Mouse (Mus musculus): ENCODE measurements around the gene Dnajc30. TPM values are rescaled to one million over a fixed set of nuclear protein-coding genes. Genes with fewer than 3 reads are reported as not detected.

Dnajc30 gene
- 34.8 and 34.9 TPM in 2 replicates for polyA plus RNA-seq (2014; fragmentation: Nextera tagmentation; extraction: Ambion mirVana)

DNA sequence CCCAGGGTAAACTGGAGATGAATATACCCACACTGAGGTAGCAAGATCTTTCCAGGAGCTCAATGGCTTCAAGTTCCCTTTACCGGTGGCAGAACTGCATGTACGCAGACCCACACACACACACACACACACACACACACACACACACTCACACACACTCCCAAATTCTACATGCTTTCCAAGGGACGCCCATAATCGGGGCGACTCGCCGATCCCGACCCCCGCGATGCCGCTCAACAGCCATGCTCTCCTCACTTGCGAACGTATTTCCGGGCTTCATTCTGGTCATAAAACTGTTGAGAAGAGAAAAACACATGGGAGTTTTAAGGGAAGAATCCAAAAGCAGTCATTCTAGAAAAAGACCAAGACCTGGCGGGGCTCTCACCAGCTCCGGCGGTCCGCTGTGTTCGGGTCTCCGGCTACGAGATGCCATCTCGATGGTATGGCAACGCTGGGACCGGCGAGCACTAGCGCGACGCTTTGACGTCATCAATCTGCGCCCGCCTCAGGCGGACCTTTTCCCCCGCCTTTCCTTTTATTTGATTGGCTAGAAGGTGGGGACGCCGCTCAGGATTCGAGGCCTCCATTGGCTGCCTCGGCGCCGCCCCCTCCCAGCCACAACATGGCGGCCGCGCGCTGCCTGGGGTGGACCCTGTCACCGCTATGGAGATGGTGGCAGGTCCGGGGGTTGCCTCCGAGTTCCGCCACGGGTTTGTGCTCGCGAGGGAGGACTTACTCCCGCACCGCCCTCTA lies at the start of gene Dnajc30:
TSS of gene Dnajc30 (plus strand) at position 574 of the 753 bp plus-strand sequence.
- peaks cover 22% of the 10 kb centered on the region for H3K36me3 ChIP-seq (ENCODE audit: control insufficient read depth, insufficient read depth, low read length)
- WGBS = under 1% methylated on average over 52 of the region's 52 CpGs
- H3K27ac ChIP-seq (ENCODE audit: low read length) = peak within 1 kb of the TSS; percentile 27; the same call in 1 of the 2 replicates
- peak within 1 kb of the TSS; percentile 82 for H3K9ac ChIP-seq (replicated peaks; ENCODE audit: low read depth, low read length)
- H3K4me1 ChIP-seq (ENCODE audit: control insufficient read depth, insufficient read depth, low read length) = peaks cover 12% of the 10 kb centered on the region; the same call in 1 of the 2 replicates
- no peaks in the 10 kb centered on the region for H3K9me3 ChIP-seq (ENCODE audit: control insufficient read depth, low read depth, low read length)
- no peaks in the 10 kb centered on the region for H3K27me3 ChIP-seq (ENCODE audit: control insufficient read depth, insufficient read depth, low read length)
- ATAC-seq (ENCODE audit: insufficient number of reproducible peaks, insufficient read depth, low FRiP score, low read depth) = peak; percentile 97
- H3K4me3 ChIP-seq (ENCODE audit: low read depth, low read length) = peak within 1 kb of the TSS; percentile 97
- H3K4me2 ChIP-seq (replicated peaks; ENCODE audit: low read depth, low read length) = peak within 1 kb of the TSS; percentile 70

DNA sequence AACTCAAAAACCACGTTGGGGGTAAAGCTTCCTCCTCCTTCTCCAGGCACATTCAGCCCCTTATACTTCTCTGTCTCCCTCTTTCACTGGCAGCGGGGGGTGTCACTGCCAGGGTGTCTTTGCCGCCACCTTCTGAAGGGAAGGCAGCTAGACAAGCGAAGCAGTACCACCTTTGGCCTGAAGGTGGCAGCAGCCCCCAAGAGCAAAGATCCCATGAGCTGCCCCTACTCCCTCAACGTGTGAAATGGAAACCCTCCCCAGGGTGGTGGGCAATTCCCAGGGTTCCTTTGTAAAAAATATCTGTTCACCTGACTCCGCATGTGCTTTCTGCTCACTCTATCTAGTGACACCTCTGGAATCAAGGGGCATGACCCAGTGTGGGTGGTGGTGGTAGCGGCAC lies 48.5 kb upstream of the Dnajc30 start:
- H3K4me1 ChIP-seq (ENCODE audit: control insufficient read depth, insufficient read depth, low read length) = peaks cover 23% of the 10 kb centered on the region
- 15% methylated on average over 7 of the region's 7 CpGs for WGBS
- no peak overlapping the region for H3K4me2 ChIP-seq (replicated peaks; ENCODE audit: low read depth, low read length)
- peaks cover 6% of the 10 kb centered on the region; the same call in 1 of the 2 replicates for H3K36me3 ChIP-seq (ENCODE audit: control insufficient read depth, insufficient read depth, low read length)
- no peak overlapping the region for H3K9ac ChIP-seq (replicated peaks; ENCODE audit: low read depth, low read length)
- peak; percentile 19; the same call in 1 of the 2 replicates for ATAC-seq (ENCODE audit: insufficient number of reproducible peaks, insufficient read depth, low FRiP score, low read depth)
- no peak overlapping the region for H3K27ac ChIP-seq (ENCODE audit: low read length)
- H3K27me3 ChIP-seq (ENCODE audit: control insufficient read depth, insufficient read depth, low read length) = no peaks in the 10 kb centered on the region
- H3K9me3 ChIP-seq (ENCODE audit: control insufficient read depth, low read depth, low read length) = no peaks in the 10 kb centered on the region
- H3K4me3 ChIP-seq (ENCODE audit: low read depth, low read length) = no peak overlapping the region

DNA sequence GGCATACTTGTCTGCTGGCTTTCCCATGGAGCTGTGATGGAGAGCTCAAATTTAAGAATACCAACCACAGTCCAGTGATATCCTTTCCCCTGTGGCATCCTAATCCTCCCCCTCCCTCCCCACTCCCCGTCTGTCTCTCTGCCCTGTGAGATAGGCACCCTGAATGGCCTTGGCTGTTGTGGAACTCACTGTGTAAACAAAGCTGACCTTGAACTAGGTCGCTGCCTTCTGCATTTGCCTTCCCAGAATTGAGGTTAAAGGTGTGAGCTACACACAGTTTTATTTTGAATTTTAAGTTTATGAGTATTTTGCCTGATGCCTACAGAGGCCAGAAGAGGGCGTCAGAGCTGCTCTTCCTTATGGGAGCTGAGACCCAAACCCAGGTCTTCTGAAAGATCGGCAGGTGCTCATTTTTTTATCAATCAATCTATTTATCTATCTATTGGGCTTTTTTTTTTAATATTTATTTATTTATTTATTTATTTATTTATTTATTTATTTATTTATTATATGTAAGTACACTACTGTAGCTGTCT lies 47.7 kb upstream of the Dnajc30 start:
- H3K4me3 ChIP-seq (ENCODE audit: low read depth, low read length) = no peak overlapping the region
- no peak overlapping the region for H3K27ac ChIP-seq (ENCODE audit: low read length)
- H3K4me2 ChIP-seq (replicated peaks; ENCODE audit: low read depth, low read length) = no peak overlapping the region
- H3K9me3 ChIP-seq (ENCODE audit: control insufficient read depth, low read depth, low read length) = no peaks in the 10 kb centered on the region
- no peak overlapping the region for H3K9ac ChIP-seq (replicated peaks; ENCODE audit: low read depth, low read length)
- WGBS = 39% methylated on average over 4 of the region's 4 CpGs
- H3K4me1 ChIP-seq (ENCODE audit: control insufficient read depth, insufficient read depth, low read length) = peaks cover 15% of the 10 kb centered on the region
- peaks cover 1% of the 10 kb centered on the region; the same call in 1 of the 2 replicates for H3K36me3 ChIP-seq (ENCODE audit: control insufficient read depth, insufficient read depth, low read length)
- ATAC-seq (ENCODE audit: insufficient number of reproducible peaks, insufficient read depth, low FRiP score, low read depth) = no peak
- no peaks in the 10 kb centered on the region for H3K27me3 ChIP-seq (ENCODE audit: control insufficient read depth, insufficient read depth, low read length)

DNA sequence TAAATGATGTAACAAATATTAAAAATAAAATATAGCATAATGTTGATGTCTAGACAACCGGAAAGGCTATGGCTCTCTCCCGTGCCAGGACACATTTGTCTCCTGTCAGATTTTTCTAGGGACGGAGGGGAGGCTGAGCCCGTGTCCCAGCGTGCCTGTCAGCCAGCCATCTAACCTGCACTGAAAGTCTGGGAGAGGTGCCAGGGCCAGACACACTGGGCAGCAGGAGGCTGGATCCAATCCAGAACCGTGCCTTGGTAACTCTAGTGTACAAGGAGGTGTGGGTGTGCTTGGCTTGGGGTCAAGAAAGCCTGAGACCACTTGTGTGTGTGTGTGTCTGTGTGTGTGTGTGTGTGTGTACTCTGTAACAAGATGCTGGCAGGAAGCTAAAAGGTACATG lies 42.2 kb upstream of the Dnajc30 start:
- WGBS = 46% methylated on average over 6 of the region's 6 CpGs
- no peaks in the 10 kb centered on the region for H3K27me3 ChIP-seq (ENCODE audit: control insufficient read depth, insufficient read depth, low read length)
- H3K4me3 ChIP-seq (ENCODE audit: low read depth, low read length) = no peak overlapping the region
- no peaks in the 10 kb centered on the region for H3K9me3 ChIP-seq (ENCODE audit: control insufficient read depth, low read depth, low read length)
- H3K27ac ChIP-seq (ENCODE audit: low read length) = no peak overlapping the region
- H3K9ac ChIP-seq (replicated peaks; ENCODE audit: low read depth, low read length) = no peak overlapping the region
- ATAC-seq (ENCODE audit: insufficient number of reproducible peaks, insufficient read depth, low FRiP score, low read depth) = no peak
- peaks cover 22% of the 10 kb centered on the region for H3K4me1 ChIP-seq (ENCODE audit: control insufficient read depth, insufficient read depth, low read length)
- no peaks in the 10 kb centered on the region for H3K36me3 ChIP-seq (ENCODE audit: control insufficient read depth, insufficient read depth, low read length)
- no peak overlapping the region for H3K4me2 ChIP-seq (replicated peaks; ENCODE audit: low read depth, low read length)

GRCm38 (mm10) chr5:135023344-135024173 lies 40.4 kb upstream of the Dnajc30 start, which contains the start of gene Stx1a:
Gene Stx1a, plus strand, starts transcription at chr5:135023482.
- Histone ChIP-seq H3K4me3 (ENCODE audit: low read depth, low read length) (peak within 1 kb of the TSS; percentile 84), H3K9me3 (ENCODE audit: control insufficient read depth, low read depth, low read length) (no peaks in the 10 kb centered on the region), H3K4me1 (ENCODE audit: control insufficient read depth, insufficient read depth, low read length) (peaks cover 27% of the 10 kb centered on the region), H3K36me3 (ENCODE audit: control insufficient read depth, insufficient read depth, low read length) (no peaks in the 10 kb centered on the region), H3K27ac (ENCODE audit: low read length) (no peak within 1 kb of the TSS), H3K4me2 (replicated peaks; ENCODE audit: low read depth, low read length) (peak within 1 kb of the TSS; percentile 99), H3K27me3 (ENCODE audit: control insufficient read depth, insufficient read depth, low read length) (no peaks in the 10 kb centered on the region), H3K9ac (replicated peaks; ENCODE audit: low read depth, low read length) (peak within 1 kb of the TSS; percentile 60)
- under 1% methylated on average over 61 of the region's 61 CpGs for WGBS
- ATAC-seq (ENCODE audit: insufficient number of reproducible peaks, insufficient read depth, low FRiP score, low read depth) = peak; percentile 92

- H3K9me3 ChIP-seq (ENCODE audit: control insufficient read depth, low read depth, low read length) = no peaks in the 10 kb centered on the region
- no peaks in the 10 kb centered on the region for H3K27me3 ChIP-seq (ENCODE audit: control insufficient read depth, insufficient read depth, low read length)
- no peak for ATAC-seq (ENCODE audit: insufficient number of reproducible peaks, insufficient read depth, low FRiP score, low read depth)
- peaks cover 36% of the 10 kb centered on the region for H3K4me1 ChIP-seq (ENCODE audit: control insufficient read depth, insufficient read depth, low read length)
- WGBS = 40% methylated on average over 11 of the region's 11 CpGs
- H3K4me3 ChIP-seq (ENCODE audit: low read depth, low read length) = peak overlapping the region; percentile 84; the same call in 1 of the 2 replicates
- no peak overlapping the region for H3K9ac ChIP-seq (replicated peaks; ENCODE audit: low read depth, low read length)
- peak overlapping the region; percentile 99 for H3K4me2 ChIP-seq (replicated peaks; ENCODE audit: low read depth, low read length)
- no peaks in the 10 kb centered on the region for H3K36me3 ChIP-seq (ENCODE audit: control insufficient read depth, insufficient read depth, low read length)
- H3K27ac ChIP-seq (ENCODE audit: low read length) = no peak overlapping the region
These were observed 39.3 kb upstream of the Dnajc30 start for GRCm38 (mm10) chr5:135024665-135025224.

DNA sequence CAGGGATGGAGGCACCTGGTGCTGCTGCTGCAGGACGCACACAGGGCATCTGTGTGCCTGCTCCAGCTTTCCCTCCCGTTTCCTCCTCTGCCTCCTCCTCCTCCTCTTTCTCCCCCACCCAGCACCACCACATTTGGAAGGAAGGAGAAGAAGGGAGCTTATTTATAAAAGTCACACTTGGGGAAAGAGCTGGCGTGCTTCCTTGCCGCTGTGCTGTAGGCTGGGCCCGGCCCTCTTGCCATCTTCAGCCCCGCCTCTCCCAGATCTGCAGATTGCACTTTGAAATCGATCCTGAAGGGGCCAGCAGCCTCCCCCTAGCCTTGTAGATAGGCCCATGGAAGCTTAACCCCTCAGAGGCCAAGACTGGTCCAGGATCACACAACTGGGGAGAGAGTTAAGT lies 38.1 kb upstream of the Dnajc30 start:
- H3K4me1 ChIP-seq (ENCODE audit: control insufficient read depth, insufficient read depth, low read length) = peaks cover 36% of the 10 kb centered on the region
- no peak overlapping the region for H3K4me3 ChIP-seq (ENCODE audit: low read depth, low read length)
- H3K4me2 ChIP-seq (replicated peaks; ENCODE audit: low read depth, low read length) = peak overlapping the region; percentile 26
- ATAC-seq (ENCODE audit: insufficient number of reproducible peaks, insufficient read depth, low FRiP score, low read depth) = no peak
- peak overlapping the region; percentile 18; the same call in 1 of the 2 replicates for H3K9ac ChIP-seq (replicated peaks; ENCODE audit: low read depth, low read length)
- H3K27ac ChIP-seq (ENCODE audit: low read length) = no peak overlapping the region
- 6% methylated on average over 7 of the region's 7 CpGs for WGBS
- H3K27me3 ChIP-seq (ENCODE audit: control insufficient read depth, insufficient read depth, low read length) = no peaks in the 10 kb centered on the region
- H3K9me3 ChIP-seq (ENCODE audit: control insufficient read depth, low read depth, low read length) = no peaks in the 10 kb centered on the region
- no peaks in the 10 kb centered on the region for H3K36me3 ChIP-seq (ENCODE audit: control insufficient read depth, insufficient read depth, low read length)
